Mouse (Mus musculus) myocyte (in vitro differentiated cells): ENCODE measurements around the gene Mctp1.

Experiments used
- CEBPB ChIP-seq: IDR thresholded peaks from 2 replicates; pipeline ENCODE4 v1.6.1; 2011; ENCODE audit warnings: mild to moderate bottlenecking, moderate library complexity; ENCODE audit not compliant: poor library complexity, insufficient read depth, severe bottlenecking
- E2F4 ChIP-seq: IDR thresholded peaks from one replicate; pipeline ENCODE4 v1.6.1; 2011; ENCODE audit warnings: mild to moderate bottlenecking, control low read depth, moderate library complexity; ENCODE audit not compliant: insufficient read depth
- MAX ChIP-seq: IDR thresholded peaks from one replicate; pipeline ENCODE4 v1.6.1; 2011; ENCODE audit warnings: low read depth, mild to moderate bottlenecking, control low read depth
- MYOD1 ChIP-seq, 3 experiments: IDR thresholded peaks; one replicate each; pipeline ENCODE4 v1.6.1; 2011; ENCODE audit warnings: control low read depth in 2 of 3, low read depth in 2 of 3, mild to moderate bottlenecking in 2 of 3, moderate library complexity in 1 of 3; ENCODE audit not compliant: insufficient read length in 2 of 3, control insufficient read depth in 1 of 3
- MYOG ChIP-seq, 3 experiments: IDR thresholded peaks; one replicate each; pipeline ENCODE4 v1.6.1; 2011; ENCODE audit warnings: control low read depth in 2 of 3, low read depth in 2 of 3, mild to moderate bottlenecking in 2 of 3; ENCODE audit not compliant: insufficient read length in 2 of 3, control insufficient read depth in 1 of 3, insufficient read depth in 1 of 3
- POLR2A ChIP-seq: IDR thresholded peaks from one replicate; pipeline ENCODE4 v1.6.1; 2011; ENCODE audit warnings: low read depth, mild to moderate bottlenecking, control low read depth, moderate library complexity; ENCODE audit not compliant: insufficient read length
- POLR2AphosphoS2 ChIP-seq: IDR thresholded peaks from one replicate; pipeline ENCODE4 v1.6.1; 2011; ENCODE audit warnings: low read depth, control low read depth; ENCODE audit not compliant: insufficient read length
- SRF ChIP-seq: IDR thresholded peaks from one replicate; pipeline ENCODE4 v1.6.1; 2011; ENCODE audit warnings: low read depth; ENCODE audit not compliant: control insufficient read depth, insufficient read length
- TCF12 ChIP-seq: IDR thresholded peaks from one replicate; pipeline ENCODE4 v1.6.1; 2011; ENCODE audit warnings: mild to moderate bottlenecking, control low read depth; ENCODE audit not compliant: poor library complexity, insufficient read depth, severe bottlenecking
- TCF3 ChIP-seq: IDR thresholded peaks from one replicate; pipeline ENCODE4 v1.6.1; 2011; ENCODE audit warnings: low read depth, control low read depth; ENCODE audit not compliant: insufficient read length
- USF1 ChIP-seq: IDR thresholded peaks from one replicate; pipeline ENCODE4 v1.6.1; 2011; ENCODE audit warnings: low read depth, mild to moderate bottlenecking, control low read depth, moderate library complexity

DNA sequence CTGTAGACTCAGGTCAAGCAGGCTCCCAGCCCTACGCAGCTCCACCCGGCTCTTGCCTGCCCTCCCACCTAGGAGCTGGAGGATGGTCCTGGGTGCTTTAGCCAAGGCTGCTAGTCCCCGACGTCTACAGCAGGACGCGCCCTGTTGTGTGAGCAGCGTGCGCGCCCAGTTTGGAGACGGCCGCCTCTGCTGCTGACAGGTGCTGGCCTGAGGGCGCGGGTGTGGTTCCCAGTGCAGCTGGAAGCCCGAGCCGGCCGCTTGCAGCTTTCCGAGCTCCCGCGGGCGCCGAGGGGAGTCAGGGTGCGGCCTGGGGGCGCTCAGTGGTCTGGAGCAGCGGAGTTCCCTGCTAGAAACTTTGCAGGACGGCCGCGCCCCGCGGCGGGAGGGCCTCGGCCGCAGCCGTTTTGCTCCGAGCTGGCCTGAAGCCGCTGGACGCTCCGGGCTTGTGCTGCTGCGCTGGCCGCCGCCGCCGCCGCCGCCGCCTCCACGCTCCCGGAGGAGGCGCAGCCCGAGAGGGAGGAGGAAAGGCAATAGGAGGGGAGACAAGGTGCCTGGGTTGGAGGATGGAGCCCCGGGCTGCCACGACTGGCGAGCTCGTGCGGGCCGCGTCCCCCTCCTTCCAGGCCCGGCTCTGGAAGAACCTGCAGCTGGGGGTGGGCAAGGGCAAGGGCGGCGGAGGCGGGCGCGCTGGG is at the start of gene Mctp1:
- TF ChIP-seq MYOG (IDR thresholded peaks at IDR 0.05; ENCODE audit: control insufficient read depth in 1 of 3, insufficient read depth in 1 of 3, insufficient read length in 2 of 3, low read depth in 2 of 3) (peak in 2 of 3 experiments; percentile 80 to 82), POLR2A (no peak), POLR2AphosphoS2 (no peak), MAX (no peak), E2F4 (no peak), USF1 (no peak), TCF12 (no peak), TCF3 (no peak), MYOD1 (IDR thresholded peaks at IDR 0.05; ENCODE audit: control insufficient read depth in 1 of 3, insufficient read length in 2 of 3, low read depth in 2 of 3) (peak in 2 of 3 experiments; percentile 69 to 76), CEBPB (no peak), SRF (no peak)
